8 mouse cellular contexts compared by ENCODE assay signal in genomic region chr12:108370596-108371428, GRCm38 (mm10). TPM values are rescaled to one million over a fixed set of nuclear protein-coding genes. Genes with fewer than 3 reads are reported as not detected.
DNase-seq lines count a peak whose midpoint lies in the region; ATAC-seq lines count a peak whose summit lies in the region.

Eml1 (plus strand) TSS chr12:108370957.

- no peak for ATAC-seq in hindbrain, embryonic 16.5 days
- ATAC-seq in midbrain, embryonic 15.5 days (replicated peaks), result no peak

- no peak for DNase-seq in urinary bladder, adult 2 months (ENCODE audit: low spot score)
- DNase-seq in urinary bladder, postnatal 4 days (ENCODE audit: low spot score in 2 of 2), result no peak
- DNase-seq in gastrocnemius, postnatal 14 days, result peak; percentile 66
- no peak for DNase-seq in left cerebral cortex, postnatal 4 days
- DNase-seq in yolk sac, embryonic 10.5 days (ENCODE audit: low spot score), result no peak
- no peak for DNase-seq in ovary, postnatal 10 days (ENCODE audit: low spot score)

- no peak within 1 kb of the TSS for H3K4me2 ChIP-seq in hindbrain, embryonic 16.5 days (ENCODE audit: low read length)
- H3K4me2 ChIP-seq in midbrain, embryonic 15.5 days, result no peak within 1 kb of the TSS

- no peaks in the 10 kb centered on the region for H3K36me3 ChIP-seq in hindbrain, embryonic 16.5 days (ENCODE audit: control insufficient read depth, insufficient read depth, low read length)
- no peaks in the 10 kb centered on the region for H3K36me3 ChIP-seq in midbrain, embryonic 15.5 days (replicated peaks)

- intact Hi-C loops in gastrocnemius, postnatal 14 days (cut with DNase I; ENCODE audit: low total_unique reads), result no loop called here
- intact Hi-C loops in left cerebral cortex, postnatal 4 days (cut with DNase I), result no loop called here

- no peak within 1 kb of the TSS for H3K27ac ChIP-seq in hindbrain, embryonic 16.5 days (ENCODE audit: low read depth, low read length)
- no peak within 1 kb of the TSS for H3K27ac ChIP-seq in midbrain, embryonic 15.5 days

- H3K4me1 ChIP-seq in hindbrain, embryonic 16.5 days (ENCODE audit: control insufficient read depth, insufficient read depth, low read depth, low read length), result no peaks in the 10 kb centered on the region
- no peaks in the 10 kb centered on the region for H3K4me1 ChIP-seq in midbrain, embryonic 15.5 days

- WGBS in hindbrain, embryonic 16.5 days, result 72% methylated on average over 18 of the region's 19 CpGs
- 78% methylated on average over 19 of the region's 19 CpGs for WGBS in midbrain, embryonic 15.5 days

- no peaks in the 10 kb centered on the region for H3K27me3 ChIP-seq in hindbrain, embryonic 16.5 days (replicated peaks; ENCODE audit: control insufficient read depth, insufficient read depth, low read length)
- no peaks in the 10 kb centered on the region for H3K27me3 ChIP-seq in midbrain, embryonic 15.5 days (replicated peaks)

- H3K9ac ChIP-seq in hindbrain, embryonic 16.5 days (ENCODE audit: low read depth, low read length), result no peak within 1 kb of the TSS; the same call in 1 of the 2 replicates
- no peak within 1 kb of the TSS for H3K9ac ChIP-seq in midbrain, embryonic 15.5 days

- H3K9me3 ChIP-seq in hindbrain, embryonic 16.5 days (ENCODE audit: control insufficient read depth, low read length), result no peaks in the 10 kb centered on the region
- no peaks in the 10 kb centered on the region for H3K9me3 ChIP-seq in midbrain, embryonic 15.5 days

- no peak within 1 kb of the TSS for H3K4me3 ChIP-seq in hindbrain, embryonic 16.5 days (ENCODE audit: low read length)
- H3K4me3 ChIP-seq in midbrain, embryonic 15.5 days, result no peak within 1 kb of the TSS

RNA-seq across cellular contexts. Expression of gene Eml1, which starts in this region (rescaled TPM):
- 182 and 223 TPM in 2 replicates for polyA plus RNA-seq in urinary bladder, adult 2 months (2012; rRNA removed)
- 100 to 1,000 TPM; 114 to 127 TPM for total RNA-seq in gastrocnemius, postnatal 14 days (2021)
- polyA plus RNA-seq in hindbrain, embryonic 16.5 days (2015; fragmentation: Nextera tagmentation; extraction: Ambion mirVana), result 59.3 and 62.3 TPM in 2 replicates
- total RNA-seq in left cerebral cortex, postnatal 4 days (2021), result 10 to 100 TPM; 93.3 to 99.0 TPM
- polyA plus RNA-seq in midbrain, embryonic 15.5 days (2015; fragmentation: Nextera tagmentation; extraction: Ambion mirVana), result 52.9 and 61.3 TPM in 2 replicates
